Mouse (Mus musculus) forebrain, postnatal 0 days (tissue): ENCODE data around the gene Car12. TPM values are rescaled to one million over a fixed set of nuclear protein-coding genes. Genes with fewer than 3 reads are reported as not detected.
"Not testable (repeated sequence)": the region's sequence is repeated elsewhere in the genome, so short reads cannot be mapped to it uniquely, and the experiment has no call there.

Source experiments
- ATAC-seq: fragments of 200-750 bp; cut with Nextera tagmentation; 2 replicates; pipeline ENCODE4 v1.8.0; 2017; ENCODE audit warnings: mild to moderate bottlenecking, moderate library complexity
- DNase-seq: peaks from one replicate; pipeline ENCODE4 v3.0.0-alpha.2; 2015
- H3K27ac ChIP-seq: fragments of 300-500 bp; sonication (generic); 2 replicates; pipeline ENCODE4 v1.5.1; 2014; ENCODE audit warnings: low read depth, mild to moderate bottlenecking, antibody characterized with exemption, low read length, moderate library complexity, mixed read lengths
- H3K27me3 ChIP-seq: fragments of 300-500 bp; sonication (generic); 2 replicates; pipeline ENCODE4 v1.6.1; 2014; ENCODE audit warnings: mild to moderate bottlenecking, low read length, mixed read lengths; ENCODE audit not compliant: insufficient read depth
- H3K36me3 ChIP-seq: fragments of 300-500 bp; sonication (generic); 2 replicates; pipeline ENCODE4 v1.6.1; 2014; ENCODE audit warnings: mild to moderate bottlenecking, moderate library complexity; ENCODE audit not compliant: insufficient read depth
- H3K4me1 ChIP-seq: fragments of 300-500 bp; sonication (generic); 2 replicates; pipeline ENCODE4 v1.6.1; 2014; ENCODE audit warnings: antibody characterized with exemption; ENCODE audit not compliant: insufficient read depth
- H3K4me2 ChIP-seq: fragments of 300-500 bp; sonication (generic); 2 replicates; pipeline ENCODE4 v1.6.1; 2014; ENCODE audit warnings: low read depth, mild to moderate bottlenecking, moderate library complexity
- H3K4me3 ChIP-seq: fragments of 300-500 bp; sonication (generic); 2 replicates; pipeline ENCODE4 v1.5.1; 2014; ENCODE audit warnings: low read depth, low read length, mixed read lengths
- H3K9ac ChIP-seq: fragments of 300-500 bp; sonication (generic); 2 replicates; pipeline ENCODE4 v1.6.1; 2014; ENCODE audit warnings: mild to moderate bottlenecking
- H3K9me3 ChIP-seq: fragments of 300-500 bp; sonication (generic); 2 replicates; pipeline ENCODE4 v1.6.1; 2016; ENCODE audit warnings: low read length
- CTCF ChIP-seq: sonication (generic); IDR thresholded peaks from 2 replicates; pipeline ENCODE4 v1.5.1; 2016; ENCODE audit warnings: antibody characterized with exemption, control low read depth, low read depth
- WGBS: fragments of 180-500 bp; shearing (Covaris S2); extraction: QIAGEN DNeasy Blood & Tissue Kit; methylation state at CpG from one replicate; pipeline ENCODE4 v1.1.7; 2014; 5-methylcytosine and 5-hydroxymethylcytosine counted together
- polyA plus RNA-seq: library from polyadenylated mRNA; unstranded; fragments of >200 nt; fragmentation: Nextera tagmentation; extraction: Ambion mirVana; gene quantifications from 2 replicates; pipeline ENCODE4 v1.2.1, GENCODE M21; 2015
- total RNA-seq: library from RNA; depleted of rRNA; stranded (reverse); fragments of >200 nt; gene quantifications from 2 replicates; pipeline ENCODE4 v1.2.3, GENCODE M21; 2014

Gene Car12
- total and polyA plus RNA-seq, 2 experiments from 2014 or later: 5.3 to 6.1 TPM

DNA sequence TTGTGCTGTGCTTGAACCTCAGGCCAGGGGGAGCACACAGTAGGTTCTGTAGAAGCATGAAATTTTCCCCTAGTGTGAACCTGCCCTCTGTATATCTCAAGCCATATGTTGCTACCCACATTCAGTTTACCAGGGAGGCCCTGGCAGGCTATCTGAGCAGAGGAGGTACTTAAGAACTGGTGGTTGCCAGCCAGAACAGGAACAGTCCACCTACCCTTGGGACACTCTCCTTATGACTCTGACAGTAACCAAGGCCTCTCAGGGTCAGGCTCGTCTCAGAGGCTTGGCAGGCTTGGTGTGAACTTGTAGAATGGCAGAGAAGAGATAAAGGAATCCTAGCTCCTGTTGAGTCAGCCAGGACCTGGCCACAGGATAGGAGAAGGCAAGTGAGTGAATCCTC, 47.5 kb downstream of the Car12 start:
- ATAC-seq: no peak
- DNase-seq: no peak
- Histone ChIP-seq H3K9me3 (no peaks in the 10 kb centered on the region), H3K27me3 (no peaks in the 10 kb centered on the region), H3K36me3 (no peaks in the 10 kb centered on the region), H3K4me3 (no peak overlapping the region), H3K4me2 (no peak overlapping the region), H3K9ac (no peak overlapping the region), H3K27ac (no peak overlapping the region), H3K4me1 (no peaks in the 10 kb centered on the region)
- WGBS: 67% methylated on average over 1 of the region's 1 CpGs
- TF ChIP-seq CTCF: no peak

DNA sequence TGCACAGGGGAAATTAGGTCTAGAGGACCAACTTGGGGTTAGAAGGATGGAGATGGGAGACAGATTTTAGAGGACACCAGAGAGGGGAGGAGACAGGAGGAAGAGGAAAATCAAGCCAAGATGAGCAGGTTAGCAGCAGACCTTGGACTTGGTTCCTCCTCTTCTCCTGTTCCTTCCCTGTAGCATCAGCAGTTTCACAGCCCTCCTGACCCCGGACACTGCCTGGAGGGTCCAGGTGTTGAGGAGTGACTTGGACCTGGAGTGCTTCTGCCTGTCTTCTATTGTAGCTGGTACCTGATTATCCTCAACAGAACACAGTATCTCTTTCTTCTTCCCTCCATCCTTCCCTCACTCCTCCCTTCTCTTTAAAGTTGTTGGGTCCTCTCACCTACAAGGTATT, 55.2 kb downstream of the Car12 start:
- no peak overlapping the region for H3K27ac ChIP-seq
- no peak overlapping the region for H3K4me2 ChIP-seq
- no peak overlapping the region for H3K4me3 ChIP-seq
- no peaks in the 10 kb centered on the region for H3K27me3 ChIP-seq
- no peak for ATAC-seq
- DNase-seq: no peak
- no peak overlapping the region for H3K9ac ChIP-seq
- 100% methylated on average over 1 of the region's 1 CpGs for WGBS
- TF ChIP-seq CTCF: no peak
- no peaks in the 10 kb centered on the region for H3K36me3 ChIP-seq
- no peaks in the 10 kb centered on the region for H3K9me3 ChIP-seq
- H3K4me1 ChIP-seq: no peaks in the 10 kb centered on the region

DNA sequence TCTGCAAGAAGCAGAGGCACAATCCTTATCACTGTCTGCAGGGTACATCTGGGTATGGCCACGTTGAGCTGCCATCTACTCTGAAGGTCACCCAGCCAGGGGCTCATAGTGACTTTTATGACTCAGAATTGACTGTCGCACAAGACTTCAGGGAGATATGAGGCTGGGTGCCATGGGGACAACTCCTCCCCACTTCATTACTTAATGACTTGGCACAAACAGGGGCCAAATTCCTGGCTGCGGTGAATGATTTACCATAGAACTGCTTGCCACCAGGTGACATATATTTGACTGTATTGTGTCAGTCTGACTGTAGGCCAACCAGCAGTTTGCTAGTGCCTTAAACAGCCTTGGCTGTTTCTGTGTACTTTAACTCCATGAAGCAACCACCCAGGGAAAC, 55.8 kb downstream of the Car12 start:
- DNase-seq: no peak
- H3K27ac ChIP-seq: no peak overlapping the region
- H3K9ac ChIP-seq: no peak overlapping the region
- TF ChIP-seq CTCF: no peak
- no peaks in the 10 kb centered on the region for H3K36me3 ChIP-seq
- no peak overlapping the region for H3K4me3 ChIP-seq
- WGBS: 85% methylated on average over 3 of the region's 3 CpGs
- no peak overlapping the region for H3K4me2 ChIP-seq
- ATAC-seq: no peak
- no peaks in the 10 kb centered on the region for H3K9me3 ChIP-seq
- no peaks in the 10 kb centered on the region for H3K4me1 ChIP-seq
- H3K27me3 ChIP-seq: no peaks in the 10 kb centered on the region

DNA sequence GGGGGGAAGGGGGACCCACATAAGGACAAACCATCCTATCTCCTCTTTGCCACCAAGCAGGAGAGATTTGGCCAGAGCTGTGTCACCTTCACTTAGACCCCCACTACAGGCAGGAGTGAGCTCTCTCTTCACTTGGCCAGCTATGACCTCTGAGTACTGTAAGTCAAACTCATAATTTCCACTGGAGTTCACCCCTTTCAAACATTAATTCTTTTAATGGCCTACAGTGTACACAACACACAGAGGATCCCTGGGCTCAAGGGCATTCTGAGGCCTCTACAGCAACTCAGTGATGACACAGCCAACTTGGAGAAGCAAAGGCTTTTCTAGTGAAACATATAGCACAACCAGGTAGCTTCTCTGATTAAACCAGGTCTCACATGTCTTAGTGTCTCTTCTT, 57.2 kb downstream of the Car12 start:
- no peak for DNase-seq
- no peak for TF ChIP-seq CTCF
- ATAC-seq: no peak

DNA sequence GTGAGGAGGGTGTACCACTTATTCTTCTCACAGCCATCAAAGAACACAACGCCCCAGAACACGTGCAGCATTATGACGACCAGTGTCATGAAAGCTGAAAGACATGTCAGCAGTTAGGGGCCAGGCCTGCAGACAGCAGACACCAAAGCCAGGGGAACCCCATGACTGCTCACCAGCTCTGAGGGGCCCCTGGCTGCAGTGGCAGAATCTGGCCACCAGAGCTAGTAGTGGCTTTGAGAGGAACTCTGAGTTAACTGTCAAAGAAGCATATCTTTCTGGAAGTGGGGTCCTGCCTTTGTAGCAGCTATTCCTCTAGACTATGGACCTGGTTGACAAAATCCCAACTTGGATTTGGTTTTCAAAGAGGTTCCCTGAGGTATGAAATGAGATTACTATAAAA, 71.1 kb downstream of the Car12 start:
- H3K9ac ChIP-seq, DNase-seq, H3K27ac ChIP-seq, H3K4me1 ChIP-seq, H3K9me3 ChIP-seq, ATAC-seq, H3K27me3 ChIP-seq, H3K36me3 ChIP-seq, H3K4me3 ChIP-seq, H3K4me2 ChIP-seq: not testable (repeated sequence)
- peak; percentile 36 for TF ChIP-seq CTCF
- no CpG with 5 or more reads among the region's 3 CpGs for WGBS

More for the DNA sequence above, 57.2 kb downstream of the Car12 start:
- Histone ChIP-seq H3K36me3 (no peaks in the 10 kb centered on the region), H3K4me3 (no peak overlapping the region), H3K9me3 (no peaks in the 10 kb centered on the region), H3K27me3 (no peaks in the 10 kb centered on the region), H3K9ac (no peak overlapping the region), H3K27ac (no peak overlapping the region), H3K4me2 (no peak overlapping the region), H3K4me1 (no peaks in the 10 kb centered on the region)

DNA sequence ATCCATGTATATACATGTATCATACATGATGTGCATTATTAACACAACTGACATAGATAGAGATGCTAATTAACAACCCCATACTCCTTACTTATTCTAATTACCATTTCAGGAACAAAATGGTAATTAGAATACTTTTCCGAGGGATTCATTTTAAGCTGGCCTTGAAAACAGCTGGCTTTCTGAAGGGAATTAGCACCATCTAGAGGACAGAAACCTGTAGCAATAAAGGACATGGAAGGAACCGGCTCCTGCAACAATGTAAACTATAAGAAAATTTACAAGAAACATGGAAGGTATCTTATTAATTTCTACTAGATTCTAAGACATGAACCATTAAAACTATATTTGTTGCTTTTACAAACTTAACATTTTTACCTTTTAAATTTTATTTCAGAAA, 74.3 kb downstream of the Car12 start:
- no peak overlapping the region for H3K4me2 ChIP-seq
- ATAC-seq: peak; percentile 66; the same call in 1 of the 2 replicates
- WGBS: 4% methylated on average over 2 of the region's 2 CpGs

DNA sequence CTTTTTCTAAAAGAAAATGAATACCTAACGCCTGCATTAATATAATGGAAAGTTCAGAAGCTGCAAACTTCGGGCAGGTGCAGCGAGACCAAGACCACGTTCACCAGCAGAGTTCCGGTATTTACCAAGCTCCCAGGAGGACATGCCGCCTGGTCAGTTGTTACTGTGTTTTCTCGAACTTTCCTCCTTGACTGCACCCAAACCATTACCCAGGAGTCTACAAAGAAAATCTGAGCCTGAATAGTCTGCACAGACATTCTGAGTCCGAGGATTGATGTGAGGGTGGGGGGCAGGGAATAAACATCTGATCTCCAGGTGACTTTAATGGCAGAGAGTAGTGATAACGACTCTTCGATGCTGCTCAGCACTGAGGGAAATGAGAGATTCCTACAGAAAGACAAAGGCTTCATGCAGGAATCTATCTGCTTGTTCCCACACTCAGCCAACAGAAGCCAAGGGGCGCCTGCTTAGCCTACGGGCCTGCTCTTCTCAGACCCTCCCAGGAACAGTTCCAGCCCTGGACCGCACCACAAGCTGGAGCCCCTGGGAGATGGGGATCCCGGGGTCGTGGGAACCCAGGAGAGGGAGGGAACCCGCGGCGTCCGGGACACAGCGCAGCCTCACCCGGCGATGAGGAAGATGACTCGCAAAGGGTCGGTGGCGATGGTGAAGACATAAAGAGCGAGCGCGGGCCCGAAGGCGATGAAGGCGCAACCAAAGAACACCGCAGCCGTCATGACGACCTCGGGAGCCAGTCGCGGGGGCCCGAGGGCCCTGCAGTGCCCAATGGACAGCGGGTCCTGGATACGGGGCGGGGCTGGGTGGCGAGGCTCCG, 81.4 kb downstream of the Car12 start:
- 3% methylated on average over 43 of the region's 43 CpGs for WGBS
- no peaks in the 10 kb centered on the region for H3K27me3 ChIP-seq
- H3K4me2 ChIP-seq: peak overlapping the region; percentile 67
- H3K4me1 ChIP-seq: peaks cover 3% of the 10 kb centered on the region; the same call in 1 of the 2 replicates
- peak overlapping the region; percentile 81 for H3K4me3 ChIP-seq
- DNase-seq (no peak), ATAC-seq (peak; percentile 44)
- H3K36me3 ChIP-seq: peaks cover 8% of the 10 kb centered on the region; the same call in 1 of the 2 replicates
- no peaks in the 10 kb centered on the region for H3K9me3 ChIP-seq
- peak overlapping the region; percentile 92 for H3K9ac ChIP-seq
- no peak for TF ChIP-seq CTCF
- peak overlapping the region; percentile 80 for H3K27ac ChIP-seq

More for the DNA sequence above, 74.3 kb downstream of the Car12 start:
- Histone ChIP-seq H3K27ac (no peak overlapping the region), H3K36me3 (peaks cover 10% of the 10 kb centered on the region; the same call in 1 of the 2 replicates), H3K9ac (no peak overlapping the region), H3K4me1 (peaks cover under 1% of the 10 kb centered on the region; the same call in 1 of the 2 replicates), H3K4me3 (no peak overlapping the region), H3K9me3 (no peaks in the 10 kb centered on the region), H3K27me3 (no peaks in the 10 kb centered on the region)
- TF ChIP-seq CTCF: peak; percentile 79
- peak; percentile 80 for DNase-seq
